Mouse (Mus musculus) myocyte (in vitro differentiated cells): ENCODE data around the gene Cenpp.

Source experiments
- CEBPB ChIP-seq: IDR thresholded peaks from 2 replicates; pipeline ENCODE4 v1.6.1; 2011; ENCODE audit warnings: mild to moderate bottlenecking, moderate library complexity; ENCODE audit not compliant: poor library complexity, insufficient read depth, severe bottlenecking
- POLR2A ChIP-seq: IDR thresholded peaks from one replicate; pipeline ENCODE4 v1.6.1; 2011; ENCODE audit warnings: low read depth, mild to moderate bottlenecking, control low read depth, moderate library complexity; ENCODE audit not compliant: insufficient read length
- TCF12 ChIP-seq: IDR thresholded peaks from one replicate; pipeline ENCODE4 v1.6.1; 2011; ENCODE audit warnings: mild to moderate bottlenecking, control low read depth; ENCODE audit not compliant: poor library complexity, insufficient read depth, severe bottlenecking
- USF1 ChIP-seq: IDR thresholded peaks from one replicate; pipeline ENCODE4 v1.6.1; 2011; ENCODE audit warnings: low read depth, mild to moderate bottlenecking, control low read depth, moderate library complexity

DNA sequence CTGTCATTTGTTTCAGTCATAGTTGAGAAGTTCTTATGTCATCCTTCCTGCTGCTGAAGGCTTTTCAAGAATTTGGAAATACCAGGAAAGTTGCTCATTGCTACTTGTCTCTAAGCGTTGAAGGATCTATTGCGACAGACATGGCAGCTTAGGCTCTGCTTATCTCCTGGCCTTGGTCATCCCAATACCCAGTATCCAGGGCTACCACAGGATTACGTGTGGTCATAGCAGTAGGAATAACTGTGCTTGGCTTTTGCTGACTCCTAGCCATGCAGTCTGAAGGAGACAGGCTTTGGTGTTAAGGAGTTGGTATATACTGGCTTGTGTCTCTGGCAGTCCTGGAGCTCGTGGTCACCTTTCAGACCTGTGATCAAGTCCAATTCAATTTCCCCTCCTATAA, 192.3 kb downstream of the Cenpp start:
- TF ChIP-seq CEBPB, result 0 out of 2 replicates have a peak, but pooled peaks have one; percentile 43
- no peak for TF ChIP-seq POLR2A
- no peak for TF ChIP-seq USF1
- no peak for TF ChIP-seq TCF12
